Mouse (Mus musculus): ENCODE results near the gene Kcnip4. TPM values are rescaled to one million over a fixed set of nuclear protein-coding genes. Genes with fewer than 3 reads are reported as not detected.

Gene Kcnip4
- polyA plus RNA-seq, 1 experiment, result not detected

DNA sequence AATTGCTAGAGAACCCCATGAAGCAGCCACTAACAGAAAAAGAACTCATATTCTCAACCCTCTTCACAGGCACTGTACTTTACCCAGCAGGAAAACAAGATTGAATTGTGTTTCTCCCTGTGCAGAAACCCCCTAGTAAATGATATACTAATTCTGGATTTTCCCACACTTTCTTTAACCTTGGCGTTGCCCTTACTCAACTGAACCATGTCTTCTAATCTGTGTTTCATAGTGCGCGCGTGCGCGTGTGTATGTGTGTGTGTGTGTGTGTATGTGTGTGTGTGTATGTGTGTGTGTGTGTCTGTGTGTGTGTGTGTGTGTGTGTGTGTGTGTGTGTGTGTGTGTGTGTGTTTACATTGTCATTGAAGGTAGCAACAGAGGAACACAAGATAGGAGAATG lies 283.0 kb downstream of the Kcnip4 start:
- no peak for DNase-seq (ENCODE audit: low read depth in 1 of 2, low spot score in 2 of 2)
- Histone ChIP-seq H3K27ac (ENCODE audit: insufficient read depth, low read length) (no peak overlapping the region), H3K4me3 (ENCODE audit: extremely low read depth, insufficient read depth, insufficient read length) (no peak overlapping the region), H3K36me3 (ENCODE audit: control insufficient read depth, insufficient read depth, low read length) (no peaks in the 10 kb centered on the region), H3K27me3 (ENCODE audit: control insufficient read depth, insufficient read depth, low read length) (no peaks in the 10 kb centered on the region), H3K4me1 (ENCODE audit: control insufficient read depth, insufficient read depth, insufficient read length) (no peaks in the 10 kb centered on the region)
- WGBS, result 86% methylated on average over 6 of the region's 6 CpGs
- no peak for TF ChIP-seq CTCF (IDR thresholded peaks at IDR 0.05; ENCODE audit: extremely low read depth, insufficient read depth, insufficient read length, insufficient replicate concordance)
- no peak for TF ChIP-seq POLR2A (IDR thresholded peaks at IDR 0.05; ENCODE audit: low read depth, low read length)

GRCm38 (mm10) chr5:49201164-49201756 lies 323.4 kb downstream of the Kcnip4 start:
- 66% methylated on average over 4 of the region's 4 CpGs for WGBS

GRCm38 (mm10) chr5:49188236-49188635 lies 336.5 kb downstream of the Kcnip4 start:
- WGBS, result 80% methylated on average over 1 of the region's 1 CpGs
- H3K4me1 ChIP-seq (ENCODE audit: control insufficient read depth, insufficient read depth, insufficient read length), result no peaks in the 10 kb centered on the region
- no peak overlapping the region for H3K27ac ChIP-seq (ENCODE audit: insufficient read depth, low read length)
- H3K27me3 ChIP-seq (ENCODE audit: control insufficient read depth, insufficient read depth, low read length), result no peaks in the 10 kb centered on the region
- DNase-seq (ENCODE audit: low read depth in 1 of 2, low spot score in 2 of 2), result no peak
- no peak overlapping the region for H3K4me3 ChIP-seq (ENCODE audit: extremely low read depth, insufficient read depth, insufficient read length)
- TF ChIP-seq CTCF (IDR thresholded peaks at IDR 0.05; ENCODE audit: extremely low read depth, insufficient read depth, insufficient read length, insufficient replicate concordance) (no peak), POLR2A (IDR thresholded peaks at IDR 0.05; ENCODE audit: low read depth, low read length) (no peak)
- H3K36me3 ChIP-seq (ENCODE audit: control insufficient read depth, insufficient read depth, low read length), result no peaks in the 10 kb centered on the region

More at GRCm38 (mm10) chr5:49201164-49201756, 323.4 kb downstream of the Kcnip4 start:
- Histone ChIP-seq H3K4me1 (ENCODE audit: control insufficient read depth, insufficient read depth, insufficient read length) (no peaks in the 10 kb centered on the region), H3K4me3 (ENCODE audit: extremely low read depth, insufficient read depth, insufficient read length) (no peak overlapping the region), H3K36me3 (ENCODE audit: control insufficient read depth, insufficient read depth, low read length) (no peaks in the 10 kb centered on the region), H3K27me3 (ENCODE audit: control insufficient read depth, insufficient read depth, low read length) (no peaks in the 10 kb centered on the region), H3K27ac (ENCODE audit: insufficient read depth, low read length) (no peak overlapping the region)
- no peak for TF ChIP-seq POLR2A (IDR thresholded peaks at IDR 0.05; ENCODE audit: low read depth, low read length)
- no peak for TF ChIP-seq CTCF (IDR thresholded peaks at IDR 0.05; ENCODE audit: extremely low read depth, insufficient read depth, insufficient read length, insufficient replicate concordance)
- no peak for DNase-seq (ENCODE audit: low read depth in 1 of 2, low spot score in 2 of 2)

- TF ChIP-seq CTCF (IDR thresholded peaks at IDR 0.05; ENCODE audit: extremely low read depth, insufficient read depth, insufficient read length, insufficient replicate concordance), result no peak
- no peak for TF ChIP-seq POLR2A (IDR thresholded peaks at IDR 0.05; ENCODE audit: low read depth, low read length)
- no peaks in the 10 kb centered on the region for H3K36me3 ChIP-seq (ENCODE audit: control insufficient read depth, insufficient read depth, low read length)
- H3K27me3 ChIP-seq (ENCODE audit: control insufficient read depth, insufficient read depth, low read length), result no peaks in the 10 kb centered on the region
- 64% methylated on average over 2 of the region's 2 CpGs for WGBS
- no peak overlapping the region for H3K27ac ChIP-seq (ENCODE audit: insufficient read depth, low read length)
- no peak overlapping the region for H3K4me3 ChIP-seq (ENCODE audit: extremely low read depth, insufficient read depth, insufficient read length)
- no peaks in the 10 kb centered on the region for H3K4me1 ChIP-seq (ENCODE audit: control insufficient read depth, insufficient read depth, insufficient read length)
- DNase-seq (ENCODE audit: low read depth in 1 of 2, low spot score in 2 of 2), result no peak
Observed at GRCm38 (mm10) chr5:49150116-49150811, 374.4 kb downstream of the Kcnip4 start.

DNA sequence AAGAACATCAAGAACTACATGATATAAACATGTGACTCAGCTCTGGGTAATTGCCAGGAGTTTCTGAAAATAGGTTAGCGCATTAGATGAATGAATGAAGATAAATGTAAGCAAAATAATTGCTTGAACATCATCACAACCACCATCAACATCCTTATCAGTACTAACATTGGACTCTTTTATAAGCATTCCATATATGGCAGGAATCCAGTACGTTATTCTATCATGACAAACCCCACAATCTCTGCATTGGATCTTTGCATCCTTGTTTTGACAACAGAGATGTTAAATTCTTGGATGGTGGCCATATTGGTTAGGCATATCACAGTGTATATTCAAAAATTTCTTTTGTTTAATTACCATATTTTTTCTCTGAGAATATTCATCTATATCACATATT lies 375.0 kb downstream of the Kcnip4 start:
- WGBS, result 78% methylated on average over 2 of the region's 2 CpGs
- TF ChIP-seq POLR2A (IDR thresholded peaks at IDR 0.05; ENCODE audit: low read depth, low read length) (no peak), CTCF (IDR thresholded peaks at IDR 0.05; ENCODE audit: extremely low read depth, insufficient read depth, insufficient read length, insufficient replicate concordance) (no peak)
- H3K36me3 ChIP-seq (ENCODE audit: control insufficient read depth, insufficient read depth, low read length), result no peaks in the 10 kb centered on the region
- DNase-seq (ENCODE audit: low read depth in 1 of 2, low spot score in 2 of 2), result no peak
- H3K4me3 ChIP-seq (ENCODE audit: extremely low read depth, insufficient read depth, insufficient read length), result no peak overlapping the region
- no peaks in the 10 kb centered on the region for H3K27me3 ChIP-seq (ENCODE audit: control insufficient read depth, insufficient read depth, low read length)
- no peaks in the 10 kb centered on the region for H3K4me1 ChIP-seq (ENCODE audit: control insufficient read depth, insufficient read depth, insufficient read length)
- H3K27ac ChIP-seq (ENCODE audit: insufficient read depth, low read length), result no peak overlapping the region

DNA sequence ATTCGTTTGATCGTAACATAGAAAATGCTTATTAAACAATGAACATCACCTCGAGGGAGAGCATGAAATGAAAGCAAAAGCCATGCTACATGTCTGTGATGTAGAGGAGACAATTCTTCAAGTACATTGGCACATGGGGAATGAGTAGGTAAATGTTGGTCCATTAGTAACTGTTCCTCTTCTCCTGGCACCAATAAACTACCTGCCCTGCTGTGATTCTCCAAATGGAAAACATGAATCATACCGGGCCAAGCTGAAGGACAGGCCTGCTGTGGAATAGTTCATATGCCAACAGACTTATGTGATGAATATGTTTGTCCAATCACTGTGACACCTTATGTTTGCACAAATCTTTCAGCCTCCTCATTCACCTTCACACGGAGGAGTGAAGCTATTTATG lies 429.3 kb downstream of the Kcnip4 start:
- DNase-seq (ENCODE audit: low read depth in 1 of 2, low spot score in 2 of 2), result no peak
- H3K4me1 ChIP-seq (ENCODE audit: control insufficient read depth, insufficient read depth, insufficient read length), result no peaks in the 10 kb centered on the region
- H3K36me3 ChIP-seq (ENCODE audit: control insufficient read depth, insufficient read depth, low read length), result no peaks in the 10 kb centered on the region
- 86% methylated on average over 5 of the region's 5 CpGs for whole genome bisulfite sequencing
- no peaks in the 10 kb centered on the region for H3K27me3 ChIP-seq (ENCODE audit: control insufficient read depth, insufficient read depth, low read length)
- no peak overlapping the region for H3K27ac ChIP-seq (ENCODE audit: insufficient read depth, low read length)
- no peak for TF ChIP-seq CTCF (IDR thresholded peaks at IDR 0.05; ENCODE audit: extremely low read depth, insufficient read depth, insufficient read length, insufficient replicate concordance)
- no peak for TF ChIP-seq POLR2A (IDR thresholded peaks at IDR 0.05; ENCODE audit: low read depth, low read length)
- H3K4me3 ChIP-seq (ENCODE audit: extremely low read depth, insufficient read depth, insufficient read length), result no peak overlapping the region

- no peaks in the 10 kb centered on the region for H3K4me1 ChIP-seq (ENCODE audit: control insufficient read depth, insufficient read depth, insufficient read length)
- H3K4me3 ChIP-seq (ENCODE audit: extremely low read depth, insufficient read depth, insufficient read length), result no peak overlapping the region
- H3K27ac ChIP-seq (ENCODE audit: insufficient read depth, low read length), result no peak overlapping the region
- no peaks in the 10 kb centered on the region for H3K27me3 ChIP-seq (ENCODE audit: control insufficient read depth, insufficient read depth, low read length)
- WGBS, result 80% methylated on average over 2 of the region's 2 CpGs
- no peaks in the 10 kb centered on the region for H3K36me3 ChIP-seq (ENCODE audit: control insufficient read depth, insufficient read depth, low read length)
- DNase-seq (ENCODE audit: low read depth in 1 of 2, low spot score in 2 of 2), result no peak
- TF ChIP-seq CTCF (IDR thresholded peaks at IDR 0.05; ENCODE audit: extremely low read depth, insufficient read depth, insufficient read length, insufficient replicate concordance), result no peak
- no peak for TF ChIP-seq POLR2A (IDR thresholded peaks at IDR 0.05; ENCODE audit: low read depth, low read length)
Observed at GRCm38 (mm10) chr5:49094945-49095344, 429.8 kb downstream of the Kcnip4 start.
